ENCODE assay signal across 8 mouse cellular contexts in the genomic region with DNA sequence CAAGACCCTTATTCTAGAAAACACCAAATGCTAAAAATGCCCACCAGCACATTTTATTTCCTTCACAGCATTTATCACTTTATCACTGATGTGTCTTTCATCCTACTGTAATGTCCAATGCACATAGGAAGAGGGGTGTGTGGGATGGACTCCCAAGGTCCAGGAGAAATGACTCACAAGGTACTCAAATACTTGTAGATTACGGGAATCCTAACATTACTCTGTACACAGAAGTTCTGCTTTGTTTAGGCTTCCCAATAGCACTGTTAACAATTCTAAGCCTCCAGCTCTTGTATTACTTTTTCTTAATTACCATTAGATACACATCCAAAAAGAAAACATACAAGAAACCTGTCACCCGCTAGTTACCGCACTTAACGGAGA. TPM values are rescaled to one million over a fixed set of nuclear protein-coding genes. Genes with fewer than 3 reads are reported as not detected.
DNase-seq lines count a peak whose midpoint lies in the region; ATAC-seq and TF ChIP-seq lines count a peak whose summit lies in the region.

No protein-coding gene starts in this region.

- TF ChIP-seq EP300 in heart, postnatal 0 days (IDR thresholded peaks at IDR 0.05; ENCODE audit: low read depth), result no peak

- peak overlapping the region; percentile 87 for H3K4me2 ChIP-seq in heart, embryonic 14.5 days (ENCODE audit: low read length)
- H3K4me2 ChIP-seq in heart, postnatal 0 days (ENCODE audit: low read depth, low read length), result peak overlapping the region; percentile 91

- peak overlapping the region; percentile 99 to 100 for H3K27ac ChIP-seq in heart, embryonic 14.5 days (replicated peaks in 1 of 2; ENCODE audit: control insufficient read depth in 1 of 2, insufficient read depth in 1 of 2, low read depth in 2 of 2, low read length in 2 of 2)
- H3K27ac ChIP-seq in heart, postnatal 0 days (ENCODE audit: low read depth), result peak overlapping the region; percentile 100
- H3K27ac ChIP-seq in macrophage, result peak overlapping the region; percentile 66

- H3K9me3 ChIP-seq in heart, embryonic 14.5 days (ENCODE audit: control insufficient read depth, low read length), result no peaks in the 10 kb centered on the region
- no peaks in the 10 kb centered on the region for H3K9me3 ChIP-seq in G1E (replicated peaks)
- no peaks in the 10 kb centered on the region for H3K9me3 ChIP-seq in heart, postnatal 0 days (replicated peaks; ENCODE audit: control insufficient read depth, low read length)

- WGBS in heart, embryonic 14.5 days, result under 1% methylated on average over 4 of the region's 4 CpGs
- WGBS in heart, postnatal 0 days, result 4% methylated on average over 4 of the region's 4 CpGs
- 6% methylated on average over 4 of the region's 4 CpGs for WGBS in macrophage (ENCODE audit: missing documents)

- H3K27me3 ChIP-seq in heart, embryonic 14.5 days (ENCODE audit: control insufficient read depth, insufficient read depth, low read length), result no peaks in the 10 kb centered on the region
- H3K27me3 ChIP-seq in G1E (ENCODE audit: insufficient read depth, low read length), result no peaks in the 10 kb centered on the region
- H3K27me3 ChIP-seq in heart, postnatal 0 days (ENCODE audit: control insufficient read depth, insufficient read depth, low read length), result no peaks in the 10 kb centered on the region

- peak overlapping the region; percentile 96 to 97 for H3K4me3 ChIP-seq in heart, embryonic 14.5 days (ENCODE audit: control insufficient read depth in 1 of 2, insufficient read depth in 1 of 2, low read depth in 1 of 2, low read length in 2 of 2)
- peak overlapping the region; percentile 92 for H3K4me3 ChIP-seq in G1E (ENCODE audit: low read depth, low read length)
- H3K4me3 ChIP-seq in heart, postnatal 0 days (ENCODE audit: low read depth, low read length), result peak overlapping the region; percentile 99
- H3K4me3 ChIP-seq in macrophage (ENCODE audit: inconsistent target), result peak overlapping the region; percentile 47

- intact Hi-C loops in heart, postnatal 36 days (cut with DNase I), result loop anchor here (5.0 kb wide), 2 partner anchors 55 to 70 kb away; no protein-coding TSS in a partner anchor

- H3K4me1 ChIP-seq in heart, embryonic 14.5 days (ENCODE audit: control insufficient read depth in 2 of 2, insufficient read depth in 2 of 2, low read length in 2 of 2), result peaks cover 2 to 16% of the 10 kb centered on the region in 2 experiments
- peaks cover 40% of the 10 kb centered on the region for H3K4me1 ChIP-seq in G1E (ENCODE audit: insufficient read depth, low read depth, low read length)
- peaks cover 13% of the 10 kb centered on the region; the same call in 1 of the 2 replicates for H3K4me1 ChIP-seq in heart, postnatal 0 days (ENCODE audit: control insufficient read depth, insufficient read depth)

- H3K36me3 ChIP-seq in heart, embryonic 14.5 days (ENCODE audit: control insufficient read depth, insufficient read depth, low read length), result no peaks in the 10 kb centered on the region
- peaks cover 5% of the 10 kb centered on the region for H3K36me3 ChIP-seq in G1E (replicated peaks)
- no peaks in the 10 kb centered on the region for H3K36me3 ChIP-seq in heart, postnatal 0 days (replicated peaks; ENCODE audit: control insufficient read depth, insufficient read depth, low read length)
- no peaks in the 10 kb centered on the region for H3K36me3 ChIP-seq in macrophage (ENCODE audit: inconsistent target)

- TF ChIP-seq CTCF in G1E (IDR thresholded peaks at IDR 0.05; ENCODE audit: low read depth, low read length), result no peak
- no peak for TF ChIP-seq CTCF in heart, postnatal 0 days (IDR thresholded peaks at IDR 0.05; ENCODE audit: low read depth)

- H3K79me2 ChIP-seq in macrophage (ENCODE audit: inconsistent target), result peaks cover 24% of the 10 kb centered on the region

- H3K9ac ChIP-seq in heart, embryonic 14.5 days (ENCODE audit: low read length), result peak overlapping the region; percentile 96
- peak overlapping the region; percentile 99 for H3K9ac ChIP-seq in heart, postnatal 0 days (replicated peaks; ENCODE audit: low read depth, low read length)

- ATAC-seq in heart, embryonic 14.5 days (ENCODE audit: insufficient number of reproducible peaks, insufficient read depth, low FRiP score, low read depth), result no peak
- no peak for ATAC-seq in G1E (ENCODE audit: extremely low read depth, insufficient number of reproducible peaks, low FRiP score, poor library complexity, severe bottlenecking)
- no peak for ATAC-seq in heart, postnatal 0 days (ENCODE audit: insufficient read depth, low read depth)
- ATAC-seq in frontal cortex, adult (ENCODE audit: low TSS enrichment), result no peak

- DNase-seq in heart, postnatal 36 days, result no peak
- DNase-seq in G1E (ENCODE audit: low spot score), result no peak
- DNase-seq in heart, postnatal 0 days (ENCODE audit: low spot score), result no peak
- no peak for DNase-seq in thymus, postnatal 25 days
- no peak for DNase-seq in cerebellum, postnatal 36 days

RNA-seq across cellular contexts. Expression of gene Slc39a10, which starts 40.4 kb away (rescaled TPM):
- 27.0 and 27.8 TPM in 2 replicates for polyA plus RNA-seq in heart, embryonic 14.5 days (2014; fragmentation: Nextera tagmentation; extraction: Ambion mirVana)
- total RNA-seq in heart, postnatal 36 days (2021), result 1 to 10 TPM; 7.0 to 8.8 TPM
- total RNA-seq in G1E (2014; fragmentation: Nextera tagmentation) (76.0 and 84.7 TPM in 2 replicates), G1E (2017) (27.1 and 30.8 TPM in 2 replicates)
- polyA plus RNA-seq in G1E (2012) (1.7 and 2.8 TPM in 2 replicates), macrophage (2018) (20.8 to 30.0 TPM (median 20.8 TPM) in 3 replicates)
- total RNA-seq in heart, postnatal 0 days (2014; rRNA removed; ENCODE audit: low replicate concordance), result 13.8 and 29.7 TPM in 2 replicates
- polyA plus RNA-seq in heart, postnatal 0 days (2015; fragmentation: Nextera tagmentation; extraction: Ambion mirVana), result 8.4 and 8.7 TPM in 2 replicates
- total RNA-seq in macrophage (2018; cell fraction: chromatin; rRNA removed), result 10 to 100 TPM in 10 of 26 experiments, 1 to 10 TPM in 16; 2.8 to 20.4 (median 8.8) TPM
- total RNA-seq in macrophage (2018; cell fraction: cytosol; rRNA removed), result 10 to 100 TPM; 11.8 to 29.9 (median 17.4) TPM
- total RNA-seq in macrophage (2018; cell fraction: nucleus; rRNA removed), result 10 to 100 TPM in 23 of 26 experiments, 1 to 10 TPM in 3; 7.8 to 32.9 (median 16.2) TPM

Comparison
In these comparisons a context has a peak if more than half of its experiments do, and no peak if none do; other contexts are left out.
1. H3K4me3 ChIP-seq: peak in every context shown above with its lines; median percentile 99 in heart, postnatal 0 days; 96 in heart, embryonic 14.5 days; 92 in G1E; 47 in macrophage.